Mouse (Mus musculus) intestine, postnatal 0 days (tissue): ENCODE data around the gene Fam222a. TPM values are rescaled to one million over a fixed set of nuclear protein-coding genes. Genes with fewer than 3 reads are reported as not detected.
A peak's percentile ranks its signal among the peaks of the same experiment; 100 is the strongest.

Source experiments
- ATAC-seq: fragments of 200-750 bp; cut with Nextera tagmentation; 2 replicates; pipeline ENCODE4 v1.8.0; 2017; ENCODE audit warnings: mild to moderate bottlenecking, moderate TSS enrichment, moderate library complexity
- H3K27ac ChIP-seq: fragments of 300-500 bp; sonication (generic); 2 replicates; pipeline ENCODE4 v1.5.1; 2014; ENCODE audit warnings: mild to moderate bottlenecking, low read depth, low read length, moderate library complexity
- H3K27me3 ChIP-seq: fragments of 300-500 bp; sonication (generic); replicated peaks from 2 replicates; pipeline ENCODE4 v1.6.1; 2014; ENCODE audit warnings: low read length, mixed read lengths; ENCODE audit not compliant: control insufficient read depth, insufficient read depth
- H3K36me3 ChIP-seq: fragments of 300-500 bp; sonication (generic); 2 replicates; pipeline ENCODE4 v1.6.1; 2014; ENCODE audit warnings: mild to moderate bottlenecking, moderate library complexity; ENCODE audit not compliant: control insufficient read depth, insufficient read depth
- H3K4me1 ChIP-seq: fragments of 300-500 bp; sonication (generic); replicated peaks from 2 replicates; pipeline ENCODE4 v1.6.1; 2014; ENCODE audit warnings: antibody characterized with exemption, low read length, mixed read lengths; ENCODE audit not compliant: control insufficient read depth, insufficient read depth
- H3K4me2 ChIP-seq: fragments of 300-500 bp; sonication (generic); replicated peaks from 2 replicates; pipeline ENCODE4 v1.6.1; 2014; ENCODE audit warnings: low read depth, mild to moderate bottlenecking, moderate library complexity
- H3K4me3 ChIP-seq: fragments of 300-500 bp; sonication (generic); 2 replicates; pipeline ENCODE4 v1.5.1; 2014; ENCODE audit warnings: low read depth, low read length
- H3K9ac ChIP-seq: fragments of 300-500 bp; sonication (generic); 2 replicates; pipeline ENCODE4 v1.6.1; 2014; ENCODE audit warnings: mild to moderate bottlenecking, low read depth, low read length
- H3K9me3 ChIP-seq: fragments of 300-500 bp; sonication (generic); 2 replicates; pipeline ENCODE4 v1.6.1; 2016; ENCODE audit warnings: mixed run types; ENCODE audit not compliant: control insufficient read depth
- CTCF ChIP-seq: sonication (generic); IDR thresholded peaks from 2 replicates; pipeline ENCODE4 v1.5.1; 2016; ENCODE audit warnings: low read depth, mild to moderate bottlenecking, control low read depth, antibody characterized with exemption, moderate library complexity
- WGBS: fragments of 180-500 bp; shearing (Covaris S2); extraction: QIAGEN DNeasy Blood & Tissue Kit; methylation state at CpG from one replicate; pipeline ENCODE4 v1.1.7; 2014; 5-methylcytosine and 5-hydroxymethylcytosine counted together
- polyA plus RNA-seq: library from polyadenylated mRNA; unstranded; fragments of >200 nt; fragmentation: Nextera tagmentation; extraction: Ambion mirVana; gene quantifications from 2 replicates; pipeline ENCODE4 v1.2.1, GENCODE M21; 2015

The Fam222a gene
- polyA plus RNA-seq, 1 experiment from 2014 or later: 2.3 TPM

GRCm38 (mm10) chr5:114656305-114656704, 88.5 kb downstream of the Fam222a start:
- Histone ChIP-seq H3K4me1 (no peaks in the 10 kb centered on the region), H3K36me3 (no peaks in the 10 kb centered on the region), H3K9ac (no peak overlapping the region), H3K4me2 (no peak overlapping the region), H3K9me3 (no peaks in the 10 kb centered on the region), H3K4me3 (no peak overlapping the region), H3K27me3 (peaks cover 29% of the 10 kb centered on the region), H3K27ac (no peak overlapping the region)
- WGBS: 86% methylated on average over 7 of the region's 7 CpGs
- no peak for ATAC-seq
- TF ChIP-seq CTCF: no peak

- Histone ChIP-seq H3K4me2 (peak overlapping the region; percentile 74), H3K36me3 (no peaks in the 10 kb centered on the region), H3K9ac (no peak overlapping the region), H3K4me1 (no peaks in the 10 kb centered on the region), H3K27me3 (peaks cover 29% of the 10 kb centered on the region), H3K9me3 (no peaks in the 10 kb centered on the region), H3K4me3 (0 out of 2 replicates have a peak overlapping the region, but pooled peaks have one; percentile 44), H3K27ac (no peak overlapping the region)
- 36% methylated on average over 10 of the region's 10 CpGs for WGBS
- no peak for TF ChIP-seq CTCF
- no peak for ATAC-seq
Measured at GRCm38 (mm10) chr5:114657426-114657825, 89.6 kb downstream of the Fam222a start.

DNA sequence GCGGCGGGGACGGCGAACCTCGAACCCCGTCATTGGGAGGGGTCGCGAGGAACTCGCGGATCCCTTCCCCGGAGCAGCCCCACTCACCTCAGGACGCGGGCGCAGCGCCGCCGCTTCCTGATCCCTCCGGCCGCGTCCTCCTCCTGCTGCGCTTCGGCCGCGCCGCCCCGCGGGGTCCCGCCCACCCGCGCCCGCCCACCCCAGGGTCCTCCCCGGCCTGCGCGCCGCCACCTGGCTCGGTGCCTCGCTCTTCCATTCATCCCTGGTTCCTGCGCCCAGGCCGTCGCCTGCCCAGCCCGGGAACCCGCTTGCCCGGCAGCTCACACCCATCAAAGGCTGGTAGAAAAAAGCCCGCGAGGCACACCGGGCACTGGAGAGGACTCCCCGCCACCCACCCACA, 90.4 kb downstream of the Fam222a start, which contains the start of gene Trpv4:
Gene Trpv4 (minus strand): TSS at position 167 of the 400 bp plus-strand sequence.
- H3K27ac ChIP-seq: no peak within 1 kb of the TSS
- no peaks in the 10 kb centered on the region for H3K36me3 ChIP-seq
- H3K4me3 ChIP-seq: peak within 1 kb of the TSS; percentile 44
- H3K4me1 ChIP-seq: no peaks in the 10 kb centered on the region
- under 1% methylated on average over 42 of the region's 47 CpGs for WGBS
- no peaks in the 10 kb centered on the region for H3K9me3 ChIP-seq
- H3K4me2 ChIP-seq: peak within 1 kb of the TSS; percentile 74
- no peak for TF ChIP-seq CTCF
- 0 out of 2 replicates have a peak within 1 kb of the TSS, but pooled peaks have one; percentile 50 for H3K9ac ChIP-seq
- H3K27me3 ChIP-seq: peaks cover 29% of the 10 kb centered on the region
- no peak for ATAC-seq

DNA sequence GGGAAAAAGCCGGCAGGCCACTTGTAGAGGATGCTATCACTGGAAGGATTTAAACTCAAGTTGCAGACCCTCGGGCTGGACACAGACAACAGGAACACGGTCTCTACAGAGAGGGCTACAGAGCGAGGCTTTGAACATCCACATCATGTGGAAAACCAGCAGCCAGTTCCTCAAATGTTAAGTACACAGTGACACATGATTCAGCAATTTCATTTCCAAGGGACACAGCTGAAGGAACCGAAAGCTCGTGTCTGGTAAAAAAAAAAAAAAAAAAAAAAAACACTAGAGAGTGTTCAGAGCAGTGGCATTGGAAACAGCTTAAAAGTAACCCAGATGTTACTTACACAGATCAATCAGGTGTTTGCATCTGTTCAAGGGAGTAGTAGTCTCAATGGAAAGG, 93.2 kb downstream of the Fam222a start:
- H3K36me3 ChIP-seq: no peaks in the 10 kb centered on the region
- H3K4me1 ChIP-seq: no peaks in the 10 kb centered on the region
- H3K4me3 ChIP-seq: no peak overlapping the region
- peaks cover 26% of the 10 kb centered on the region for H3K27me3 ChIP-seq
- H3K27ac ChIP-seq: no peak overlapping the region
- no peak for TF ChIP-seq CTCF
- no peak overlapping the region for H3K4me2 ChIP-seq
- no peak for ATAC-seq
- whole genome bisulfite sequencing: 59% methylated on average over 6 of the region's 6 CpGs
- no peak overlapping the region for H3K9ac ChIP-seq
- H3K9me3 ChIP-seq: no peaks in the 10 kb centered on the region

Other genes with a start within 250 kb of the Fam222a start
- gene Kctd10, start 187.5 kb upstream of the Fam222a start, polyA plus RNA-seq: 112 and 118 TPM in 2 replicates
- gene Ube3b, start 187.4 kb upstream of the Fam222a start, polyA plus RNA-seq: 23.0 and 24.8 TPM in 2 replicates
- gene Mmab, start 124.0 kb upstream of the Fam222a start, polyA plus RNA-seq: 7.3 and 8.0 TPM in 2 replicates
- 13.8 and 14.4 TPM in 2 replicates for gene Mvk, start 123.7 kb upstream of the Fam222a start, polyA plus RNA-seq
- 0.70 and 1.0 TPM in 2 replicates for gene Trpv4, start 90.4 kb downstream of the Fam222a start, polyA plus RNA-seq
- gene Gltp, start 123.0 kb downstream of the Fam222a start, polyA plus RNA-seq: 111 and 115 TPM in 2 replicates
- gene Tchp, start 139.7 kb downstream of the Fam222a start, polyA plus RNA-seq: 3.7 and 4.2 TPM in 2 replicates
- 59.7 and 61.9 TPM in 2 replicates for gene Ankrd13a, start 206.7 kb downstream of the Fam222a start, polyA plus RNA-seq
- gene Git2, start 207.5 kb downstream of the Fam222a start, polyA plus RNA-seq: 13.8 and 17.8 TPM in 2 replicates